Mouse (Mus musculus): ENCODE measurements around the gene Fam168b. TPM values are rescaled to one million over a fixed set of nuclear protein-coding genes. Genes with fewer than 3 reads are reported as not detected.

Fam168b gene
- polyA plus RNA-seq, 1 experiment from 2014 or later = 124 TPM

GRCm38 (mm10) chr1:34864243-34864642, 21.4 kb upstream of the Fam168b start:
- Histone ChIP-seq H3K9ac (no peak overlapping the region), H3K27ac (no peak overlapping the region), H3K4me1 (replicated peaks) (no peaks in the 10 kb centered on the region), H3K9me3 (no peaks in the 10 kb centered on the region), H3K4me3 (no peak overlapping the region), H3K27me3 (no peaks in the 10 kb centered on the region), H3K36me3 (peaks cover 63% of the 10 kb centered on the region), H3K4me2 (no peak overlapping the region)
- WGBS = 91% methylated on average over 7 of the region's 7 CpGs
- no peak for ATAC-seq (ENCODE audit: low FRiP score)

GRCm38 (mm10) chr1:34863323-34863722, 20.5 kb upstream of the Fam168b start:
- H3K9me3 ChIP-seq = no peaks in the 10 kb centered on the region
- H3K4me2 ChIP-seq = no peak overlapping the region
- H3K4me1 ChIP-seq (replicated peaks) = no peaks in the 10 kb centered on the region
- peaks cover 59% of the 10 kb centered on the region for H3K36me3 ChIP-seq
- H3K9ac ChIP-seq = no peak overlapping the region
- H3K4me3 ChIP-seq = no peak overlapping the region
- 90% methylated on average over 7 of the region's 7 CpGs for WGBS
- no peak overlapping the region for H3K27ac ChIP-seq
- no peak for ATAC-seq (ENCODE audit: low FRiP score)
- no peaks in the 10 kb centered on the region for H3K27me3 ChIP-seq

- H3K27me3 ChIP-seq = no peaks in the 10 kb centered on the region
Observed at GRCm38 (mm10) chr1:34862877-34863276, 20.0 kb upstream of the Fam168b start.

GRCm38 (mm10) chr1:34860205-34860604, 17.3 kb upstream of the Fam168b start:
- no peak overlapping the region for H3K9ac ChIP-seq
- H3K36me3 ChIP-seq = peaks cover 41% of the 10 kb centered on the region
- no peak overlapping the region for H3K27ac ChIP-seq
- no peaks in the 10 kb centered on the region for H3K4me1 ChIP-seq (replicated peaks)
- H3K4me3 ChIP-seq = no peak overlapping the region
- no peak overlapping the region for H3K4me2 ChIP-seq
- 91% methylated on average over 7 of the region's 7 CpGs for WGBS
- no peak for ATAC-seq (ENCODE audit: low FRiP score)
- no peaks in the 10 kb centered on the region for H3K27me3 ChIP-seq
- no peaks in the 10 kb centered on the region for H3K9me3 ChIP-seq

More at GRCm38 (mm10) chr1:34862877-34863276, 20.0 kb upstream of the Fam168b start:
- H3K36me3 ChIP-seq = peaks cover 55% of the 10 kb centered on the region
- no peak overlapping the region for H3K27ac ChIP-seq
- WGBS = 96% methylated on average over 13 of the region's 13 CpGs
- no peaks in the 10 kb centered on the region for H3K4me1 ChIP-seq (replicated peaks)
- no peaks in the 10 kb centered on the region for H3K9me3 ChIP-seq
- H3K4me2 ChIP-seq = no peak overlapping the region
- no peak overlapping the region for H3K4me3 ChIP-seq
- no peak overlapping the region for H3K9ac ChIP-seq
- no peak for ATAC-seq (ENCODE audit: low FRiP score)

GRCm38 (mm10) chr1:34859761-34860160, 16.9 kb upstream of the Fam168b start:
- Histone ChIP-seq H3K36me3 (peaks cover 36% of the 10 kb centered on the region), H3K27ac (no peak overlapping the region), H3K9me3 (no peaks in the 10 kb centered on the region), H3K4me1 (replicated peaks) (no peaks in the 10 kb centered on the region), H3K4me2 (no peak overlapping the region), H3K4me3 (no peak overlapping the region), H3K9ac (no peak overlapping the region), H3K27me3 (no peaks in the 10 kb centered on the region)
- ATAC-seq (ENCODE audit: low FRiP score) = no peak
- WGBS = 95% methylated on average over 3 of the region's 3 CpGs

GRCm38 (mm10) chr1:34858671-34859070, 15.8 kb upstream of the Fam168b start:
- H3K9ac ChIP-seq = no peak overlapping the region
- H3K4me3 ChIP-seq = no peak overlapping the region
- no peak overlapping the region for H3K4me2 ChIP-seq
- WGBS = 74% methylated on average over 5 of the region's 5 CpGs
- H3K27ac ChIP-seq = no peak overlapping the region
- H3K9me3 ChIP-seq = no peaks in the 10 kb centered on the region
- H3K4me1 ChIP-seq (replicated peaks) = 0 out of 2 replicates have a peak, but pooled peaks cover 4% of the 10 kb centered on the region
- peaks cover 25% of the 10 kb centered on the region for H3K36me3 ChIP-seq
- no peak for ATAC-seq (ENCODE audit: low FRiP score)
- no peaks in the 10 kb centered on the region for H3K27me3 ChIP-seq

GRCm38 (mm10) chr1:34855056-34855739, 12.3 kb upstream of the Fam168b start:
- WGBS = 86% methylated on average over 12 of the region's 12 CpGs
- H3K9me3 ChIP-seq = no peaks in the 10 kb centered on the region
- peaks cover 34% of the 10 kb centered on the region for H3K4me1 ChIP-seq (replicated peaks)
- H3K4me2 ChIP-seq = no peak overlapping the region
- H3K9ac ChIP-seq = no peak overlapping the region
- H3K27ac ChIP-seq = no peak overlapping the region
- H3K36me3 ChIP-seq = 0 out of 2 replicates have a peak, but pooled peaks cover 5% of the 10 kb centered on the region
- no peak for ATAC-seq (ENCODE audit: low FRiP score)
- no peak overlapping the region for H3K4me3 ChIP-seq
- no peaks in the 10 kb centered on the region for H3K27me3 ChIP-seq

- Histone ChIP-seq H3K27me3 (no peaks in the 10 kb centered on the region), H3K4me1 (replicated peaks) (peaks cover 43% of the 10 kb centered on the region), H3K9ac (no peak overlapping the region), H3K36me3 (0 out of 2 replicates have a peak, but pooled peaks cover 3% of the 10 kb centered on the region), H3K9me3 (no peaks in the 10 kb centered on the region), H3K4me2 (no peak overlapping the region), H3K27ac (no peak overlapping the region), H3K4me3 (no peak overlapping the region)
- ATAC-seq (ENCODE audit: low FRiP score) = no peak
- 85% methylated on average over 2 of the region's 2 CpGs for WGBS
Observed at GRCm38 (mm10) chr1:34853786-34854185, 10.9 kb upstream of the Fam168b start.

- 83% methylated on average over 11 of the region's 11 CpGs for WGBS
- no peak overlapping the region for H3K27ac ChIP-seq
- peak overlapping the region; percentile 66 for H3K4me2 ChIP-seq
- no peak for ATAC-seq (ENCODE audit: low FRiP score)
- H3K36me3 ChIP-seq = no peaks in the 10 kb centered on the region
- peak overlapping the region; percentile 60 for H3K9ac ChIP-seq
- no peak overlapping the region for H3K4me3 ChIP-seq
- H3K9me3 ChIP-seq = no peaks in the 10 kb centered on the region
- H3K4me1 ChIP-seq (replicated peaks) = peaks cover 43% of the 10 kb centered on the region
- H3K27me3 ChIP-seq = no peaks in the 10 kb centered on the region
Observed at GRCm38 (mm10) chr1:34852116-34852878, 9.4 kb upstream of the Fam168b start.

- H3K4me1 ChIP-seq (replicated peaks) = peaks cover 43% of the 10 kb centered on the region
- H3K27me3 ChIP-seq = no peaks in the 10 kb centered on the region
- H3K9ac ChIP-seq = peak overlapping the region; percentile 60
- peak overlapping the region; percentile 11; the same call in 1 of the 2 replicates for H3K4me3 ChIP-seq
- H3K27ac ChIP-seq = no peak overlapping the region
- 67% methylated on average over 6 of the region's 6 CpGs for WGBS
- ATAC-seq (ENCODE audit: low FRiP score) = no peak
- H3K36me3 ChIP-seq = no peaks in the 10 kb centered on the region
- peak overlapping the region; percentile 66 for H3K4me2 ChIP-seq
- no peaks in the 10 kb centered on the region for H3K9me3 ChIP-seq
Observed at GRCm38 (mm10) chr1:34851562-34851961, 8.7 kb upstream of the Fam168b start.

GRCm38 (mm10) chr1:34850343-34851136, 7.7 kb upstream of the Fam168b start:
- Histone ChIP-seq H3K4me1 (replicated peaks) (peaks cover 43% of the 10 kb centered on the region), H3K4me3 (peak overlapping the region; percentile 75), H3K9me3 (no peaks in the 10 kb centered on the region), H3K36me3 (no peaks in the 10 kb centered on the region), H3K9ac (peak overlapping the region; percentile 92), H3K27ac (peak overlapping the region; percentile 85), H3K4me2 (peak overlapping the region; percentile 66), H3K27me3 (no peaks in the 10 kb centered on the region)
- ATAC-seq (ENCODE audit: low FRiP score) = peak; percentile 71
- 41% methylated on average over 11 of the region's 11 CpGs for WGBS

GRCm38 (mm10) chr1:34849745-34850342, 7.0 kb upstream of the Fam168b start, which contains the start of gene Plekhb2:
Gene Plekhb2, plus strand, starts transcription at chr1:34849976.
- WGBS = 1% methylated on average over 39 of the region's 40 CpGs
- Histone ChIP-seq H3K9me3 (no peaks in the 10 kb centered on the region), H3K4me2 (peak within 1 kb of the TSS; percentile 66), H3K9ac (peak within 1 kb of the TSS; percentile 92), H3K36me3 (no peaks in the 10 kb centered on the region), H3K4me3 (peak within 1 kb of the TSS; percentile 75), H3K27ac (peak within 1 kb of the TSS; percentile 85), H3K4me1 (replicated peaks) (peaks cover 43% of the 10 kb centered on the region), H3K27me3 (0 out of 2 replicates have a peak, but pooled peaks cover 2% of the 10 kb centered on the region)
- peak; percentile 88 for ATAC-seq (ENCODE audit: low FRiP score)
